Mouse (Mus musculus) limb, embryonic 11.5 days (tissue): ENCODE measurements around the gene Poll. TPM values are rescaled to one million over a fixed set of nuclear protein-coding genes. Genes with fewer than 3 reads are reported as not detected.

Experiments
- ATAC-seq: fragments of 200-750 bp; cut with Nextera tagmentation; 2 replicates; pipeline ENCODE4 v1.8.0; 2017; ENCODE audit warnings: low read depth; ENCODE audit not compliant: insufficient number of reproducible peaks, low FRiP score, low TSS enrichment
- DNase-seq: peaks from one replicate; pipeline ENCODE4 v3.0.0-alpha.2; 2015; ENCODE audit warnings: low spot score
- H3K27ac ChIP-seq: fragments of 300-500 bp; sonication (generic); replicated peaks from 2 replicates; pipeline ENCODE4 v1.5.1; 2014; ENCODE audit warnings: low read depth, mild to moderate bottlenecking, low read length
- H3K27me3 ChIP-seq: fragments of 300-500 bp; sonication (generic); 2 replicates; pipeline ENCODE4 v1.6.1; 2014; ENCODE audit warnings: mild to moderate bottlenecking, low read length, mixed read lengths; ENCODE audit not compliant: control insufficient read depth, insufficient read depth
- H3K36me3 ChIP-seq: fragments of 300-500 bp; sonication (generic); 2 replicates; pipeline ENCODE4 v1.6.1; 2014; ENCODE audit warnings: mild to moderate bottlenecking, low read length, moderate library complexity, mixed read lengths; ENCODE audit not compliant: control insufficient read depth, insufficient read depth
- H3K4me1 ChIP-seq: fragments of 300-500 bp; sonication (generic); 2 replicates; pipeline ENCODE4 v1.6.1; 2014; ENCODE audit warnings: low read length, mixed read lengths; ENCODE audit not compliant: control insufficient read depth, insufficient read depth
- H3K4me2 ChIP-seq: fragments of 300-500 bp; sonication (generic); 2 replicates; pipeline ENCODE4 v1.6.1; 2014; ENCODE audit warnings: low read depth, mild to moderate bottlenecking, moderate library complexity; ENCODE audit not compliant: severe bottlenecking
- H3K4me3 ChIP-seq: fragments of 300-500 bp; sonication (generic); 2 replicates; pipeline ENCODE4 v1.5.1; 2014; ENCODE audit warnings: low read depth, low read length
- H3K9ac ChIP-seq: fragments of 300-500 bp; sonication (generic); 2 replicates; pipeline ENCODE4 v1.6.1; 2014; ENCODE audit warnings: mild to moderate bottlenecking, low read length
- H3K9me3 ChIP-seq: fragments of 300-500 bp; sonication (generic); 2 replicates; pipeline ENCODE4 v1.6.1; 2016; ENCODE audit warnings: low read length; ENCODE audit not compliant: control insufficient read depth
- WGBS: fragments of 180-500 bp; shearing (Covaris S2); extraction: QIAGEN DNeasy Blood & Tissue Kit; methylation state at CpG from one replicate; pipeline ENCODE4 v1.1.7; 2014; 5-methylcytosine and 5-hydroxymethylcytosine counted together
- polyA plus RNA-seq: library from polyadenylated mRNA; unstranded; fragments of >200 nt; fragmentation: Nextera tagmentation; extraction: Ambion mirVana; gene quantifications from 2 replicates; pipeline ENCODE4 v1.2.1, GENCODE M21; 2014

Gene Poll
- polyA plus RNA-seq, 1 experiment from 2014 or later, result 19.7 TPM

DNA sequence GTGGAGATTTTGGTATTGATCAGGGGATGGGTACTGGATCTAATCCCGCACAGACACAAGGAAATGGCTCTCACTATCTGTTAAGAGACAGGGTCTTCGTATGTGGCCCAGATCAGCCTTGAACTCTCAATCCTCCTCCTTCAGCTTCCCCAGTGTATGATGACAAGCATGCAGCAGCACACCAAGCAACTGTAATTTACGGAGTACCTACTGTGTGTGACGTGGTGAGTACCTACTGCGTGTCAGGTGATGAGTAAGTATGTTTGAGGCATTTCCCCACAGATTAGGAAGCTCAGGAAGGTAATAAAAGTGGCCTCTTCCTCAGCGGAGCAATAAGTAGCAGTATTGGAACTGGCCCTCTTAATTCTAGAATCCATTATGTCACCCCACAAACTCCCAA, 35.1 kb upstream of the Poll start:
- Histone ChIP-seq H3K36me3 (no peaks in the 10 kb centered on the region), H3K27ac (no peak overlapping the region), H3K9me3 (no peaks in the 10 kb centered on the region), H3K9ac (no peak overlapping the region), H3K27me3 (no peaks in the 10 kb centered on the region), H3K4me2 (no peak overlapping the region), H3K4me1 (no peaks in the 10 kb centered on the region), H3K4me3 (no peak overlapping the region)
- DNase-seq, result no peak
- no peak for ATAC-seq
- 91% methylated on average over 6 of the region's 6 CpGs for WGBS

DNA sequence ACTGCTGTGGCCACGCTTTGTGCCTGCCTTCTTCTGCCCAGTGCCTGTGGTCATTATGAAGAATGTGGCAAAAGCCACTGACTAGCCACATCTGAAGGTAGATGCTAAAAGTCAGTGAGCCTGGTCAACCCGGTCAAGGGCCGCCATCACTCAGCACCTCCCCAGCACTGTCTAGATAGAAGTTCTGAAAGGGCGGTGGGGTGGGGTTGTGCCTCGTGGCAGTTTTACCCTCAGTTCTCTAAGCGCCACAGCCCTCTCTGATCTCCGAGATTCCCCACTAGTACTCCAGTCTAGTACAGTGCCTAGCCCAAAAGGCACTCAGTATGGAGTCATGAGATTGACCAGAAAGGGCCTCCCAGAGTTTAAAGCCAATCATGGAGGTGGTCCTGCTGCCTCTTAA, 33.7 kb upstream of the Poll start:
- H3K9ac ChIP-seq, result no peak overlapping the region
- no peaks in the 10 kb centered on the region for H3K36me3 ChIP-seq
- H3K4me2 ChIP-seq, result no peak overlapping the region
- 90% methylated on average over 7 of the region's 7 CpGs for whole genome bisulfite sequencing
- no peaks in the 10 kb centered on the region for H3K4me1 ChIP-seq
- no peaks in the 10 kb centered on the region for H3K9me3 ChIP-seq
- no peaks in the 10 kb centered on the region for H3K27me3 ChIP-seq
- H3K27ac ChIP-seq, result no peak overlapping the region
- H3K4me3 ChIP-seq, result no peak overlapping the region
- ATAC-seq (no peak), DNase-seq (no peak)

DNA sequence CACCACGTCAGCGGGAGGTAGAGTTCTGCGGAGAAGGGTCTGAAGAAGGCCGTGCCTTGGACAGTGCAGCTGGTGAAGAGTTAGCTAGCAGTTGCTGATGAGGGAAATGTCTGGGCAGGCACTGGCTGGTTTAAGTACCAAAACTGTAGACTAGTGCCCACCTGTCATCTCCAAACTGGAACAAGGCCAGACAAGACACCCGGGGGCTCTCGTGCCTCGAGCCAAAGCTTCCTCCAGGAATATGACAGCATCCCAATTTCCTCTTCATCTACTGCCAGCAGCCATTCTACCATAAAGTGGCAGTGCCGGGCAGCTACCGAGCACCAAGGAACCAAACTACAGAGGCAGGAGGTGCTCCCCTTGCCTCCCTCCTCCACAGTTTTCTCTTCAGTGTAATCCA, 32.6 kb upstream of the Poll start:
- Histone ChIP-seq H3K9ac (no peak overlapping the region), H3K36me3 (no peaks in the 10 kb centered on the region), H3K4me1 (no peaks in the 10 kb centered on the region), H3K27ac (no peak overlapping the region), H3K27me3 (no peaks in the 10 kb centered on the region), H3K9me3 (no peaks in the 10 kb centered on the region), H3K4me3 (no peak overlapping the region), H3K4me2 (no peak overlapping the region)
- 88% methylated on average over 9 of the region's 9 CpGs for WGBS
- no peak for DNase-seq
- no peak for ATAC-seq

DNA sequence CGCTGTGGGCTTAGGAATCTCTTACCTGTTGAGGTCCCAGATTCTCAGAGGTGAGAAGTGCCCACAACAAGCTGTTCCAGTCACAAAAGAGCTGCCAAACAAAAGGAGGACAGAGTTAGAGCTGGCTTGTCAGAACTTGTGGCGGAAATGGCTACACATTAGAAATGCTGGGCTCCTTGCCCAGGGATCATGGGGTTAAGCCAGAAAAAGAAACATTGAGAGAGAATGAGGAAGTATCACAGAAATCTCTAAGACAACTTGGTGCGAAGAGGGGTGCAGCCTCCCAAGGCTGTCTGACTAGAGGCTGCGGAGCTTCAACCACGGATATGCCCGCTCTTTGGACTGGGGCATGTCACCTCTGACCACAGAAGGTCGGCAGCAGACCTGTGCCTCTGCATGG, 31.4 kb upstream of the Poll start:
- Histone ChIP-seq H3K27me3 (no peaks in the 10 kb centered on the region), H3K4me2 (no peak overlapping the region), H3K27ac (no peak overlapping the region), H3K4me3 (no peak overlapping the region), H3K9me3 (no peaks in the 10 kb centered on the region), H3K4me1 (no peaks in the 10 kb centered on the region), H3K9ac (no peak overlapping the region), H3K36me3 (no peaks in the 10 kb centered on the region)
- no peak for ATAC-seq
- no peak for DNase-seq
- 88% methylated on average over 7 of the region's 7 CpGs for WGBS

DNA sequence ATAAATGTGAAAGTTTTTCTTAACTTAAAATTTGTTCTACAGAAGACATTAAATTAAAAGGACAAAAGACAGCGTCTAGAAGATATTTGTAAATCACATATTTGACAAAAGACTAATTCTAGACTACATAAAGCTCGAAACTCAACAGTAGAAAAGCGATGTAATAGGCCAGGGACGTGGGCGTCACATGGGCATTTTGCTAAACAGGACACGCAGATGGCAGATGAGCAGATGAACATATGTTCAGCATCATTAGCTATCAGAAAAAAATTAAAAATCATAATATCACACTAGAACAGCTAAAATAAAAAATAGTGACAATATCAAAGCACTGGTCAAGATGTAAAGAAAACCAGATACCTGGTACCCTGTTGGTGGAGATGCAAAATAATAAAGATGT, 29.4 kb upstream of the Poll start:
- H3K4me1 ChIP-seq, result 0 out of 2 replicates have a peak, but pooled peaks cover 1% of the 10 kb centered on the region
- no peak overlapping the region for H3K9ac ChIP-seq
- no peak overlapping the region for H3K4me3 ChIP-seq
- 95% methylated on average over 6 of the region's 6 CpGs for WGBS
- no peak overlapping the region for H3K4me2 ChIP-seq
- no peaks in the 10 kb centered on the region for H3K27me3 ChIP-seq
- DNase-seq (no peak), ATAC-seq (no peak)
- no peaks in the 10 kb centered on the region for H3K36me3 ChIP-seq
- H3K27ac ChIP-seq, result no peak overlapping the region
- H3K9me3 ChIP-seq, result no peaks in the 10 kb centered on the region

DNA sequence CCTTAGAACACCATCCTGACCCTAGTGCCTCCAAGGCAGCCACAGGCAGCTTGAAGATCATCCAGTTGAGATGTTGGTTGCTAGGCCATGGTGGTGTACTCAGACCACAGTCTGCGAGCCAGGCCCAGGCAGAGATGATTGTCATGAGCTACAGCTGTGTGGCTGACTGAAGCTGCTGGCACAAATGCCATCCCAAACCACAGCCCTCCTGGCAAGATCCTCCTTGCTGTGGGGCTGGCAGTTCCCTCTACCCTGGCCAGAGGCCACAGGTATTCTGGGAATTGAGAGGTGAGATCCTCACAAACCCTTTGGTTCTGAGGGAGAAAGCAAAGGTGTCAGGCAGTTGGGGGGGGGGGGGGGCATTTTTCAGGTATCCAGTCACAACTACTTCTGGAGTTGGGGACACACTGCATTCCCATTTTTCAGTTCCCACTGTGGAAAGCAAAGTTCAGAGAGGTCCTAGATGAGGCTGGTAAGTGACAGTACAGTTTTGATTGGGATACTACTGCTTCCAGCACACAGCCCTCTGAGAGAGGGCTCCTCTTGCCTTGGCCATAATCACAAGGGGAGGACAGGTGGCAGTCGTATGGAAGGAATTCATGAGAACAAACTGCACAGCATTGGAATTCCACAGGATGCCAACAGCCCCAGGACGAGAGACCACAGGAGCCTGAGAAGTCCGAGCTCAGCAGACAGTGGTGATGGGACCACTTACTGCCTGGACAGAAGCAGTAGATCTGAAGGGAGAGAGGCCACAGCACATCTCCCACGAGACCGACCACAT, 27.4 kb upstream of the Poll start:
- no peak overlapping the region for H3K4me2 ChIP-seq
- no peak overlapping the region for H3K9ac ChIP-seq
- 81% methylated on average over 6 of the region's 6 CpGs for WGBS
- DNase-seq (no peak), ATAC-seq (no peak)
- no peaks in the 10 kb centered on the region for H3K27me3 ChIP-seq
- H3K4me1 ChIP-seq, result 0 out of 2 replicates have a peak, but pooled peaks cover 2% of the 10 kb centered on the region
- H3K9me3 ChIP-seq, result no peaks in the 10 kb centered on the region
- H3K4me3 ChIP-seq, result no peak overlapping the region
- no peak overlapping the region for H3K27ac ChIP-seq
- H3K36me3 ChIP-seq, result no peaks in the 10 kb centered on the region

DNA sequence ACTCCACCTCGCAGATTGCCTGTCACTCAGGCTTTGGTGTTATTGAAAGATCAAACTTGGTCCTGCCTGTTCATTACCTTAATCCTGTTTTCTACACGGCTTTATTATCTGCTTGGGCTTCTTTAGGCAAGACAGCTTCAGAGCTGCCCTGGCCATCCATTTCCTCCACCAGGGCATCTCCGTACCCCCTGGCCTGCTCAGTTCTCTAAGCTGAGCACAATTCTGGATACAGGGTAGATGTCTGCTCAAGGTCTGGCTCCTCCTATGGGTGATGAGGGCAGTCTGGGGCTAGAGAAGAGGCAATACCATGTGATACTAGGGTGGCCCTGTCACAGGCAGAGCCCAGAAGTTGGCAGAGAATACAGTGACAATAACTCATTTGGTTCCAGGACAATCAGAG, 26.5 kb upstream of the Poll start:
- Histone ChIP-seq H3K9ac (no peak overlapping the region), H3K9me3 (no peaks in the 10 kb centered on the region), H3K4me1 (peaks cover 6% of the 10 kb centered on the region; the same call in 1 of the 2 replicates), H3K27ac (no peak overlapping the region), H3K4me2 (no peak overlapping the region), H3K36me3 (no peaks in the 10 kb centered on the region), H3K4me3 (no peak overlapping the region), H3K27me3 (no peaks in the 10 kb centered on the region)
- DNase-seq, result no peak
- no peak for ATAC-seq
- WGBS, result 70% methylated on average over 3 of the region's 3 CpGs

DNA sequence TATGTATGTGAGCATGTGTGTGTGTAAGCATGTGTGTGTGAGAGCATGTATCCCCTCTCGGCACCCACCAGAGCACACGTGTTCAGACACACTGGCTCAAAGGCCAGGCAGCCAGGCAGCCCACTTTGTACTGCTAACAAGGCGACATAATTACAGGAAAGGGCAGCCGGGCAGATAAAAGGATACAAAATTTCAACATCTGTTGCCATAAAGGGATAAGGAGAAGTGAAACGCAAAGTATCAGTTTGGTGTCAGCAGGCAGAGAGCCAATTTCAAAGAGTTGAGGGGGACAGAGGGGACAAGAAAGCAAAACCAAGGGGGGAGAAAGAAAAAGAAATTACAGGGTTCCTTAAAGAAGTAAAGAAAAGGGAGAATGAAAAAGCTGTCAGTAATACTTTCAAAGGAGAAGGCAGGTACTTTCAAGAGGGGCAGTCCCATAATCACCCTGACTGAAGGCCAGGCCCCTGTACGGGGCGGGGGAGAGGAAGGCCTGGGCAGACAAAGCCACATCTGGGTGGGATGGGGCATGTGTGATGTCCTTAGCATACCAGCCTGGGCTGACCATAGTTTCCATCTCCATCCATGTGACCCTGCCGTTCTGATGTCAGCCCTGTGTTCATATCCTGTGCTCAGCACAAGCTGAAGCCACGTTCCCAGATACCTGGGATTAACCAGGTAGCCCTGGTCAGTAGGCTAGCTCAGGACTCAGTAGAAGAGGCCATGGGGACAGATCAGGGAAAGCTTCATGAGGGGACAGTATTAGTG, 24.7 kb upstream of the Poll start:
- WGBS, result 42% methylated on average over 9 of the region's 9 CpGs
- H3K4me2 ChIP-seq, result no peak overlapping the region
- no peak overlapping the region for H3K9ac ChIP-seq
- H3K36me3 ChIP-seq, result no peaks in the 10 kb centered on the region; the same call in 1 of the 2 replicates
- no peak overlapping the region for H3K27ac ChIP-seq
- DNase-seq, result no peak
- H3K9me3 ChIP-seq, result no peaks in the 10 kb centered on the region
- H3K4me1 ChIP-seq, result peaks cover 6% of the 10 kb centered on the region; the same call in 1 of the 2 replicates
- no peak overlapping the region for H3K4me3 ChIP-seq
- no peak for ATAC-seq
- no peaks in the 10 kb centered on the region for H3K27me3 ChIP-seq
